Mouse (Mus musculus) heart, postnatal 36 days (tissue): Measurements from ENCODE around the gene Taf6l. TPM values are rescaled to one million over a fixed set of nuclear protein-coding genes. Genes with fewer than 3 reads are reported as not detected.

Experiments used
- DNase-seq, 2 experiments: peaks; one replicate each; pipeline ENCODE4 v3.0.0; 2021 to 2022
- intact Hi-C: fragments of 180-260 bp; cut with DNase I; formaldehyde crosslinking; loops from one replicate; pipeline ENCODE4 v1.15.1; 2025
- total RNA-seq, 2 experiments: library from RNA; stranded (reverse); gene quantifications; 2 replicates each; pipeline ENCODE4 v1.2.3; 2021

Taf6l gene
- total RNA-seq, 2 experiments from 2014 or later: 5.6 to 7.9 TPM

DNA sequence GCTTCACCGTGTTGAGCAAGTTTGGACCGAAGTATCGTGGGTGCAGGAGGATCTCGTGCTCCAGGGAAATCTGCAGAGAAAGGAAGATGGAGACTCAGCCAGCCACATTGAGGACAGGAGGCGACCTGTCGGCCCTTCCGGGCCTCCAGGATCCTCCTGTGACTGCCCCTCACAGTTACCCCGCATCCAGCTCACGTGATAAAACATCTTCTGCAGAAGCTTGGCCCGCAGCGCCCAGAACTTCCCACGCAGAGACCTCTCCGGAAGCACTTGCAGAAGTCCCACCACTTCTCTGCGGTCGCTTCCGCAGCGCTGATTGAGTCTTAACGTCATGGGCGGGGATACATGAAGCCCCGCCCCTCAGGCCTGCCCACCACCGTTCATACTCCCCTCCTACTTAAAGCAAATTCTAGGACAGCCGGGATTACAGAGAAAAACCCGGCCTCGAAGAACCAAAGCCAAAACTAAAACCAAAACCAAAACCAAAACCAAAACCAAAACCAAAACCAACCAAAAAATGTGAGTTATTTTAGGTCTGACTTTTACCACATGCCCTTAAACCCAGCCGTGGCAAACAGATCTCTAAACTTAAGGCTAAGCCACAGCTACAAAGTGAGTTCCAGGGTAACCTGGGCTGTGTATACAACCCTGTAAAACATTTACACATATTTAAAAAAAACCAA, 12.2 kb upstream of the Taf6l start, which contains the start of gene Polr2g:
Gene Polr2g, minus strand, starts transcription at position 314 of the 683 bp plus-strand sequence.
- intact Hi-C loops: no loop called here

DNA sequence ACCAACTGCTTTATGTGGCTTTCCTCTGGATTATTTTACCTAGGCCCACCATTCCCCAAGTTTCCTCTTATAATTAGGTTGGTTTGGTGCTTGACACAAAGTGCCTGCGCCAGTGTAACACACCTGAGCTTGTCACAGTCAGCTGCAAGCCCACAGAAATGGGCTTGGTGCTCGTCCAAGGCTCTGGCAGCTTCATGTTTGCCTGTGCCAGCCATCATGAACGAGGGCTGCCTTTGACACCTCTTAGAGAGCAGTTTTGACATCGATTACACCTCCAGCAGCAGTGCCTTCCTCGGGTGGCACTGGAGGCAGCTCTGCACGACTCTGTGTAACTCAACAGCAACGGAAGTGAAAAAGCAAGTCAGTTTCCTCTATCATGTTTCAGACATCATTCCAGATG, 4.0 kb upstream of the Taf6l start:
- DNase-seq: no peak
- intact Hi-C loops: no loop called here

More for the DNA sequence above, 12.2 kb upstream of the Taf6l start, which contains the start of gene Polr2g:
- DNase-seq: peak; percentile 86 to 89

DNA sequence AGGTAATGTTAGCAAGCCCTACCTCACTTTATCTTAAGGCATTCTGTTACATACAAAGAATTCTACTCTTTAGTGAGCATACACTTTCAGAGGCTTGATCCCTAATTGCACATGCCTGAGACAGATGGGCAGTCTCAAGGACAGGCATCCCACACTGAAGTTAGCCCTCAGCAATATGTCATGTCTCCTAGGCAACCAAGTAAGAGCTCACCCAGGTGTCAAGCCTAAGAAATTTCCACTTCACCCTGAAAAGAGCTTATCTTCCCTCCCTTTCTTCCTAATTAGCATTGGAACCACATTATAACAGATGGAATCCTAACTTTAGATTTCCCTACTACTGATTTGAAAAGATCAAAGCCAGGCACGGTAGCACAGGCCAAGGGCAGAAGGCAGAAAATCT, 3.0 kb upstream of the Taf6l start:
- intact Hi-C loops: no loop called here
- no peak for DNase-seq

DNA sequence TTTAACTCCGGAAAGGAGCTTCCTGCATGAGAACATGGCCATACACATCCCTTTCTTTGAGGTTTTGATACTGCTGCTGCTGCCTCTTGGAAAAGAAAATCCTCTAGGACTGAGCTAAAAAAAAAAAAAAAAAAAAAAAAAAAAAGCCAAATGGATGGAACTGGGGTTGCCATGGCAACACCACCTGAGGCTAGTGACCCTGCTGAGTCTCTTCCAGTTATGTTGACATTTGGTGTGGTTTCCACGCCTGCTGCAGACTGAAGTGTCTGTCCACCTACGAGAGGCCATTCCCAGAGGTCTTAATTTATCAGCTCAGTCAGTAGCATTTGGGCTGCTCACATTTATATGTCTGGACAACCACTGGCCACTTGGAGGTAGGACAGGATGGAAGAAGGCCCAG, 2.3 kb upstream of the Taf6l start:
- intact Hi-C loops: no loop called here
- DNase-seq: no peak

DNA sequence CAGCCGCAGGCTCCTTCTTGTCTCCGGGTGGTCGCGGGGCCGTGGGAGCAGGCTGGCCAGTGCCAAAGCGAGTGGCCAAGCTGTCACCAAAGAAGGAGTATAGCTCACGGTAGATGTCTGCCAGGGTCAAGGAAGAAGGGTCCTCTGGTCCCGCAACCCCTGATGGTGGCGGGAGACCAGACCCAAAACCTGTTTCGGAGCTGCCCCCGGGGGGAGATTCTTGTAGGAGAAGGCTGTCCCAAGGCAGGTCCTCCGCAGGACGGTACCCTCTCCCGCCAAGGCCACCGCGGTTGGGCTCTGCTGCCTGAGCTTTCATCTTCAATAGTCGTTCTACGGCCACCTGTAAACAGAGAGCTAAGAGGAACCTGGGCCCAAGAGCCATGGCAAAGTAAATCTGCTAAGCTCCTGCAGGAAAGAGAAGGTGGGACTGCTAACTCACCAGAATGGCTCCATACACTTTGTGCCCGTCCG, 11.2 kb downstream of the Taf6l start:
- intact Hi-C loops: no loop called here
- DNase-seq: no peak

DNA sequence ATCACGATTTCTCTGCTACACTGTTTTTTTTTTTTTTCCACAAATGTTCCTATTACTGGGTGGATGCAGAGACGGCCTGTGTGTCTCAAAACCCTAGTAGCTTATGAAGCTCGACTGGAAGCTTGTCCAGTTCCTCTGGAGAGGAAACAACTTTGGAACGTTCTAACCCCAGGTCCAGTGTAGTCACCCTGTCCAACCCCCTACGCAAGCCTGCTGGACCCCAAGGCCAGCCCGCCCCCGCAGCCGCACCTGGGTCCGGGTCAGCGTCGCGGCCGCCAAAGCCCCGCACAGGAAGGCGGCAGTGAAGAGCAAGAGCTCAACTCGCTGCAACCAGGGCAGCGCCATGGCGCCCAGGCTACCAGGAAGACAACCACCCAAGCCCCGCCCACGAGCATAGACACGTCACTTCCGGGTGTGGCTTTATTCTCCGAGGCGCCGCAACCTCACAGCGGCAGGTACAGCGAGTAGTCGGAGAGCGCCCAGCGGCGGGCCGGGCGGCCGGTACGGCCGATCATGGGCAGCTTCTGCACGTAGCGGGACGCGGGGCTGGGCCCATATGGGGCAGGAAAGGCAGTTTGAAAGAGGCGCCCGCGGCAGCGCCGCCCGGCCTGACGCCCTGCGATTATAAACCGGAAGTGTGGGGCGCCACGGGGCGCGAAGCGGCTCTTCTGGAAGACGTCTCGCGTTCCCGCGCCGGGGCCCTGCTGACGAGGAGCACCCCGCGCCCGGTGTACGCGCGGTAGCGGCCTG, 12.0 kb downstream of the Taf6l start, which contains the start of gene Tmem179b:
Gene Tmem179b, minus strand, starts transcription at position 382 of the 750 bp plus-strand sequence.
- intact Hi-C loops: no loop called here
- peak; percentile 96 to 99 for DNase-seq

DNA sequence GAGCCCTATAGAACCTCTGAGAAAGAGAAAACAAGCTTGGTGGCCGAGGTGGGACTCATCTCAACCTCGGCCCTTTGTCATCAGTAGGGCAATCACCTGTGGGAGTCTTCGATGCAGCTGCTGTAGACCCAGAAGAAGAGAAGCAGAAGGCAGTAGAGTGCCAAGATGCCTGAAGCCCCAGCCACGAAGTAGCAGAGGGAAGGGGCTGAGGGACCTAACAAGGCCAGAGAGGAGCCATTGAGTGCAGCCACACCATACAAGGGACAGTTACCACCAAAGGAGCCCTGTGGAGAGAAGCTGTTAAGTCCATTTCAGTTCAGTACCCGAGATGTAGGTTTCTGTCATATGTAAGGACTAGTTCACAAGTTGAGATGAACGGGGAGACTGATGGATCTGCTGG, 12.8 kb downstream of the Taf6l start:
- no peak for DNase-seq
- intact Hi-C loops: no loop called here

DNA sequence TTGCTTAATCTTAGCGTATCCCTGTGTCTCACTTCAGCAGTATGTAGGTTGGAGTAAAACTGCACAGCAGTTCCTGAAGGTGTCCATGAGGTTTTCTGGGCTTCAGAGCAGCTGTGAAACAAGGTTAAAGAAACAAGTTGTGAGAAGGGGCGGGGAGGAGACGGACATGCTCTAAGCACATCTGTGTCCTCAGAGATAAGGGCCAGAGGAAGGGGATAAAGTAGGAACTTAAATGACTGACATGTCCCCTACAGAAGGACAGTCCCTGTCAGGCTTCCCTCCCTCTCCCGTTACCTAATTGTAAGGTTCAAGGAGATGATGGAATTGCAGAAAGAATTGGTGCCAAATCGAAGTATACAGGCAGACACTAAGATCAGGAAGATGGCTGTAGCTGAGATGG, 13.2 kb downstream of the Taf6l start:
- intact Hi-C loops: no loop called here
- DNase-seq: no peak

DNA sequence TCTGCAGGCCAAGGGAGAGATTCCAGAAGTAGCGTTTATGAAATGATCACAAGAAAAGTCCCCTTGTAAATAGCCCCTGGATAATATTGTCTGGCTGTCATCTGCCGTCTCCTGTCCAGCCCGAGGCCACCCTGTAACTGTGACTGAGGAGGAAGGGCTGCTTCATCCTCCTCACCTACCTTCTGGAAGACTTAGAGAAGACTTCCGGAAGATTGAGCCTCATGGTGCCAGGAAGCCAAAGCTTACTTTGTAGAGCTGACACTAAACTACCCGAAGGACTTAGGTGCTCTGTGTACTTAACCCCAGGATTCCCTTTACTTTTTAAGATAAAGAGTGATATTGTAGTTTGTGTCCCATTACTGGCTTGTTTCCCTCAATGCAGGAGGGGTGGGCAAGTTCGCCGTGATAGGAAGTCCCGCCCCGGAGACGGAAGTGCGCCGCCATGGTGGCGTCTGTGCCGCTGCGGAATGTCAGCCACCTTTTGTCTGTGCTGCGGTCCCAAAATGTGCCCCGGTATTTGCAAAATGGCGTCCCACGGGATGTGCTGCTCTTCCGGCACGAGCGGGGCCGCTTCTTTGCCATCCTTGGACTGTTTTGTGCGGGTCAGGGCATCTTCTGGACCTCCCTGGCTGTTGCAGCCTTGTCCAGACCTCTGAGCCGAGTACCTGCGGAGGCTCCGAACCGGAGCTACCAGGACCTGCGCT, 15.5 kb downstream of the Taf6l start, which contains the start of gene Tmem223:
Gene Tmem223, plus strand, starts transcription at position 430 of the 704 bp plus-strand sequence.
- peak; percentile 84 to 85 for DNase-seq
- intact Hi-C loops: no loop called here

DNA sequence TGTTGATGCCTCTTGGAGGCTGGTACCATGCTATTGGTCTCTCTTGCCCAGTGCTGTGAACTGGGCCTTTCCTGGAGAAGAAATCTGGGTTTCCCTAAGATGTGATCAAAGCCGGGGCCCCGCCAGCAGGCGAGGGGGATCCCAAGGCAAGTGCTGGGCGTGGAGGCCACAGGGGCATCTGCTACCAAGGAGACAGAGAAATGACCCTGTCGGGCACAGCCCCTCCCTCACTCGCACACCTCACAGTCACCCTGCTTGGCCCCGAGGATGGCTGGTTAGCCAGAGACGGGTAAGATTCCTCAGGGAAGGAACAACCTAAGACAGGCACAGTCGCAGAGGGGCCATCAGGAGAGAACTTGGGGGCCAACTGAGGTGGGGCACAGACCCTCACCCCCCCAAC, 20.7 kb downstream of the Taf6l start:
- DNase-seq: no peak
- intact Hi-C loops: no loop called here

DNA sequence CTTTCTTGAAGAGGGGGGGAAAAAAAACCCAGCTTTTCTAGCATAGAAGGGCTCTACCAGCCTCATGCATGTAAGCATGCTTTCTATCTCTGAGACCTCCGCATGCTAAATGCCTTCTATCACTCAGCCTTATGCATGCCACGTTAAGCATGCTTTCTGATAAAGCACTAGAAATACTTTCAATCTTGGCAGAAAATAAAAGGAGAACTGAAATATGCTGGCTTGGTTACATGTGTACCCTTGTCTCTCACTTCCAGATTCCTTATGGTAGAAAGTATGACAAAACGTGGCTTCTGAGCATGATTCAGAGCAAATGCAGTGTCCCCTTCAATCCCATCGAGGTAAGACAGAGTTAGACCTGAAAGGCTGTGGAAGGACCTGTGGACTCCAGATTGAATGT, 22.9 kb downstream of the Taf6l start:
- intact Hi-C loops: no loop called here
- DNase-seq: no peak

DNA sequence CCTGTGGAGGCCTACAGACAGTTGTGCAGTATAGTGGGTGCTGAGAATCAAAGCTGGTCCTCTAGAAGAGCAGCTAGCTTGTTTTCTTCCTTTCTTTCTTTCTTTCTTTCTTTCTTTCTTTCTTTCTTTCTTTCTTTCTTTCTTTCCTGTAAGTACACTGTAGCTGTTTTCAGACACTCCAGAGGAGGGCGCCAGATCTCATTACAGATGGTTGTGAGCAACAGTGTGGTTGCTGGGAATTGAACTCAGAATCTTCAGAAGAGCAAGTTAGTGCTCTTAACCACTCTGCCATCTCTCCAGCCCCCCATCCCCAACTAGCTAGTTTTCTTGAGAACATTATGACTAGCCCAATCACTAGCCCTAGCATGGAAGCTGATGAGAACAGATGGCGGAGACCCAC, 25.5 kb downstream of the Taf6l start:
- intact Hi-C loops: no loop called here
- DNase-seq: no peak

DNA sequence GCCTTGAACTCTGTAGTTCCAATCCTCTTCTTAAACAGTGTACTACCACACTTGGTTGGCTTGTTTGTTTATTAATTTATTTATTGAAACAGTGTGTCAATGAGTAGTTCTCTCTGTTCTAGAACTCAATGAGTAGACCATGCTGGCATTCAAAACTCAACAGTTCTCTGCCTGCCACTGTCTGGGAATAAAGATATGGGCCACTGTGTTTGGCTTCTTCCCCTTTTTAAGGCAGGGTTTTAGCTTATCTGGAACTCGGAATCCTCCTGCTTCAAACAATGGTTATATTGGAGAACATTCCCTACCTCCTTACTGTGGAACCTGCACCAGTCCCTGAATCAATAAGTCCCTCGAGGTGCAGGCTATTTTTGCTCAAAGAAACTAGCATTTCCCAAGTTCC, 27.3 kb downstream of the Taf6l start:
- intact Hi-C loops: loop anchor here (5.0 kb wide), 1 partner anchor 63 kb away; the partner anchor contains the start of gene Hnrnpul2
- no peak for DNase-seq

DNA sequence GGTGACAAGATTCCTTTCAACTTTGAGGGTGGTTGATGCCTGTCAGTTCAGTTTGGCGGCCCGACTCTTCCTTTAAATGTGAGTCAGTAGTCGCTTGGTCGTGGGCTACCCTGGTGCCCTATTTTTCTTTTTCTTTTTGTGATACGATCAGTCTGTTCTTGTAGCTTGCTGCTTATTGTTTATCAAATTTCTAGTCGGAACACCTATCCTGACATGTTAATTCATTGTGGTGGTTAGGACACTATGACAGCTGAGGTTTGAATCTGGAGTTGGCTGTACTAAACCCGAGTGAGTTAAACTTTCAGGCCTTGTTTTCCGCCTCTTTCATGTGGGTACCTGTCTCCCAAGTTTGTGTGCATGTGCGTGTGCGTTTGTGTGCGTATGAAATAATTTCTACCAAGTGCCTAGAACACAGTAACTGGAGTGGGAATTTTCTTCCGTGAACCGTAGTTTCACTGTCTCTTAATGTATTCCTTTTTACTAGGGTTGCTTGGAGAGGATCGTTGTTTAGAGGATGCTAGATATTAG, 28.7 kb downstream of the Taf6l start:
- intact Hi-C loops: loop anchor here (5.0 kb wide), 1 partner anchor 65 kb away; the partner anchor contains the start of gene Hnrnpul2
- no peak for DNase-seq

DNA sequence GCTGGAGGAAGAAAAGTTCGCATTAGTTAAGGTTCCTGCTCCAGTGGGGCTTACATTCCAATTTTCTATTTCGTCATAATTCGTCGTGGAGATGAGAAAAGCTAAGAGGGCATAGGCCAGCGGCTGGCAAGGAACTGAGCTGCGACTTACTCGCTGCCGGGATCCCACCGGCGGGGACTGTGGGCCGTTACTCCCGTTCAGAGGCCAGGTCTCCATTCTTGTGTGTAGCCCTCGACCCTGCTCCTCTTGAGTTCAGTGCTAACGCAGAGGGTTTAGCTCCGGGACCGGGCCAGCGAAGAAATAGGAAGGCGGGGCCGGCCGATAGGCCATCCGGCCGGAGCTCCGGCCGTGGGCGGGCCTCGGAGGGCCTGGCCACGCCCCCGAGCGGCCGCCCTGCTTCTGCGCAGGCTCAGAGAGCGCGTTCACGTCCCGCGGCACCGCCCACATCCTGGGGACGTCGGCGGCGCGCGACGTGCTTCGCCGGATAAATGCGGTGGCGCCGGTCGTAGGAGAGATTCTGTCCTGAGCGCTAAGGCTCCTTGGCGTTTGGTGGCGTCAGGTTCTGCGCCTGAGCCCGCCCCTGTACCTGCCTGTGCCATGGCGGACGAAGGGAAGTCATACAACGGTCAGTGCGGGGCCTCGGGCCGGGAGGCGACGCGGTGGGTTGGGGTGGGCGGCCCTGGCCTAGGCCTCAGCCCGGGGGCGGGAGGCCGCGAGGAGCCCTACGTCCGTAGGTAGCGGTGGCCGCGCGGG, 29.4 kb downstream of the Taf6l start, which contains the start of gene Nxf1:
Gene Nxf1, plus strand, starts transcription at position 439 of the 753 bp plus-strand sequence.
- intact Hi-C loops: loop anchor here (5.0 kb wide), 1 partner anchor 65 kb away; the partner anchor contains the start of gene Hnrnpul2

DNA sequence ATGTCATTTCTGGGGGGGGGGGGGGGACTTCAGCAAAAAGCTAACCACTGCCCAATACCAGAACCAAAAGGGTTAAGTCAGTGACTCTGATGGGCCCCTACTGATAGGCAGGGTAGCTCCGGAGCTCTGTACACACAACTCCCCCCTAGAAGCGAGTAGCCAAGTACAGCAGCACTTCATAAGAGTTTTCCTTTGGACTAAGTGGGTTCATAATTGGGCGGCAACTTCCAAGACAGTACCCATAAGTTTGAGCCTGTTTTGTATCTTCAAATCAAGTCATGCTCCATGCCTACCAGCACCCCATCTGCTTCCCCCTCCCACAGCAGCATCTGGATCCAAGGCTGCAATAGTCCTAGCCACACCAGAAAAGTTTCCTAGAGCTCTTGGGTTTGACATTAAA, 30.6 kb downstream of the Taf6l start:
- DNase-seq: no peak
- intact Hi-C loops: loop anchor here (5.0 kb wide), 1 partner anchor 67 kb away; the partner anchor contains the start of gene Hnrnpul2

More for the DNA sequence above, 29.4 kb downstream of the Taf6l start, which contains the start of gene Nxf1:
- DNase-seq: peak; percentile 92 to 93

DNA sequence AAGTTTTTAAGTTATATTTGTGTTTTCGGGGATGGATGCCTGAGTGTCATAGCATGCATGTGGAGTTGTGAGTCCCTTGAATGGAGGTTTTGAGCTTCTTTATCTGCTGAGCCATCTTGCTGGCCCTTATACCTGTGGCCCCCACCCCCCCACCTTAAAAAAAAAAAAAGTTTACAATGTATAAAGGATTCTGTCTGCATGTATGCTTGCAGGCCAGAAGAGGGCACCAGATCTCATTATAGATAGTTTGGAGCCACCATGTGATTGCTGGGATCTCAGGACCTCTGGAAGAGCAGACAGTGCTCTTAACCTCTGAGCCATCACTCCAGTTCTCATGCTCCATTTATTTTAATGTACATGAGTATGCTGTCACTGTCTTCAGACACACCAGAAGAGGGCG, 38.8 kb downstream of the Taf6l start:
- intact Hi-C loops: no loop called here
- no peak for DNase-seq

DNA sequence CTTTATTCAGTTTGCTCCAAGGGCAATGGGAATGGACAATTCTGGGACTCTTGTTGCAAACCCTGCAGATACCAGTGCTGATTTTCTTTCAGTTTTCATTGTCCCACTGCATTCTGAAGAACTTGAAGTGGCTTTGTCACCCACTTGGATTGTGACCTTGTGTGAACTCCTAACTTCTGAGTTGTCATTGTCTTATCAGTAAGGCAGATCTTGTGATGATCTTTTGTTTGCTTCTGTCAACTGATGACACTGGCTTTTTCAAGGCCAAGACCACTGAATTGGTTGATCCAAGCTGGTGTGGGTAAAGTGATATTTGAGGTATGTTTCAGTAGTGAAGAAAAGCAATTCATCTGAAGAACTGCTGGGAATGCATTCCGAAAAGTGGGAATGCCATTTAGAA, 40.8 kb downstream of the Taf6l start:
- DNase-seq: no peak
- intact Hi-C loops: no loop called here

DNA sequence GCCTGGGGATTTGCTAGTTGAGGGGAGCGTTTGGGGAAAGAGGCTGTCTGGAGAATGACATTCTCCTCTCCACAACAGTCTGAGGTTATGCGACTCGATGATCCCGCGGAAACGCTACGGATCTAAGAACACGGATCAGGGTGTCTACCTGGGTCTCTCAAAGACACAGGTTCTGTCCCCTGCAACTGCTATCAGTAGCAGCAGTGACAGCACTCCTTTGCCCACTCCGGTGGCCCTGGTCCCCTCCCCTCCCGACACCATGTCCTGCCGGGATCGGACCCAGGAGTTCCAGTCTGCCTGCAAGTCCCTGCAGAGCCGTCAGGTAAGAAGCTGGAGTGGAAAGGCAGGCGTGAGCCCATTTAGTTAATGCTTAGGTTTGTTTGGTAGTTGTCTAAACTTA, 44.0 kb downstream of the Taf6l start:
- intact Hi-C loops: no loop called here
- no peak for DNase-seq
